Mouse (Mus musculus): Measurements from ENCODE around the gene Gm11077.

DNA sequence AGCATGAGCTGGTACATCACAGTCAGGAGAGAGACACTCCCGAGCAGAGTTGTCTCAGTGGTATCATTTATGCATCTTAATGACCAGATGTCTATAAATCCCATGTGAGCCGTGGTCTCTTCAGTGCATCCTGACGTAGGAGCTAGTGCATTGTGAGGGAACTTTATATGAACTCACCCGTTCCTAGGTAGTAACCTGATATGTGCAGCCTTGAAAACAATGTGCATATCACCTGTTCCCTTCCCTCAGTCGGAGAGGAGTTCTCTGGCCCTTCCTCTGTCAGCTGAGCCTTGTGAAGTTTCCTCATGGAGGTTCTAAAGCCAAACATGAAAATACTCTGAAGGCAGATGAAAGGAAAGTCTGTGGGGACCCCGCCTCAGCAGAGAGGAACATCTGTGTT lies 27.8 kb upstream of the Gm11077 start:
- TF ChIP-seq CTCF (IDR thresholded peaks at IDR 0.05; ENCODE audit: extremely low read depth, insufficient read depth, low read length): no peak
- no peak for TF ChIP-seq POLR2A (IDR thresholded peaks at IDR 0.05; ENCODE audit: extremely low read depth, insufficient read depth, low read length)
